Mouse (Mus musculus): ENCODE data around the gene Hdac4. TPM values are rescaled to one million over a fixed set of nuclear protein-coding genes. Genes with fewer than 3 reads are reported as not detected.
A peak's percentile ranks its signal among the peaks of the same experiment; 100 is the strongest.

The Hdac4 gene
- polyA plus RNA-seq, 2 experiments from 2014 or later = 46.3 to 62.1 TPM

DNA sequence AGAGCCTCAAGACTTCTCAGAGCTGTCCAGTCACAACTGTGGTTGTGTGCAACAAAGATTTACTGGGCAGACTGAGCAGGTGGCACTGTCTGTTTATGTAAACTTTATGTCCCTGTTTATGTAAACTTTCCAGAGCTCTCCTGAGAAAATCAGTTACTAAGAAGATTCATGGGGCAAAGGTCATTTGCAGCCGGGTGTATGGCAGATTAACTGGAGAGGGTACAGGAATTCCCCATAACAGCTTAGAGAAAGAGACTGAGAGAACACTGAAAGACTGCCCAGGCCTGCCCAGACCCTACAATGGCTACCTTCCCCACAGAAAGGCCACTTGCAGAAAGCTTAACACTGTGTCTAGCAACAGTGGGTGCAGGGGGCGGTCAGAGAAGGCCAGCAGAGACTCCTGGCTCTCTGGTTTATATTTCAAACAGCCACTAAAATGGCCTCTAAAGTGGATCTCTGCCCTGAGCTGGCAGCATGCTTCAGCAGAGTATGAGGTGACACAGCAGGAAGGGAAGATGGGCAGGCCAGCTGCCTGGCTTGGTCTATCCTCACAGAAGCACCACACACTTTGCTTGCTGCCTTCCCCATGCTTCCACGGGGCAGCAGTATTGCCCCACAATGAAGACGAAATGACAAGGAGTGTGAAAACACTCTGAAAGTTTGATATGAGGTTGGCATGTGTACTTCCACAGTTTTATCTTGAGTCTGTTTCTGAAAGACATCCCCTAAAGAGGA, 179.4 kb downstream of the Hdac4 start:
- ATAC-seq = no peak

DNA sequence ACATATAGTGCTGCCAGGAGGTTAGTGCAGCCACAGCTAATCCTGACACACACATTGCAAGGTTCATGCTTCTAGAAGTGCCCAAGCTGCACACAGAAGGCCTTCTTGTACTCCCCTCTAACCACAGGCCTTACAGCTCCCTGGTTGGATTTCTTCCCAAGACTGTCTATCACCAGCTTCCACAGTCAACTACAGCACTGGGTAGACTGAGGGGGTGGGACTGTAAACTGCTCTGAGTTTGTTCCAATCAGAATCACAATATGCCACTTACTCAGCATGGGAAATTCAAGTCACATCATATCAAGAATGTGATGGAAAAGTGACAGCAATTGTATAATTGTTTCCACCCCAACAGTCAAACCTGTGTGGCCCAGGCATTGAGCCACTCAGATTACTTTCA, 180.2 kb downstream of the Hdac4 start:
- no peak for ATAC-seq

DNA sequence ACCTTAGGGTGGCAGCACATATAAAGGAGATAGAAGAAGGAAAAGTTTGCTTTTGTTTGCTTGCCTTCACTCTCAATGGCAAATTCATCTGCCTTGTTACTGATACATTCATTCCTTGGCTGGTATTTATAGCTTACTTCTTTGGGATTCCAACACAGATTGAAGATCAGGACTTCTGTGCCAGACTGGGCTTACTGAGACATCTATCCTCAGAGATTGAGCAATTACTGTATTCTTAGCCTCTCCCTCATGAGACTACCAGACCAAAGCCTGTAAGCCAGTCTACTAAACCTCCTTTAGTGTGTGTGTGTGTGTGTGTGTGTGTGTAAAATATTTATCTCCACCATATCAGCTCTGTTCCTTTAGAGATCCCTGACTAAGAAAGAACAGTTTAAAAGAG, 181.0 kb downstream of the Hdac4 start:
- ATAC-seq = no peak

DNA sequence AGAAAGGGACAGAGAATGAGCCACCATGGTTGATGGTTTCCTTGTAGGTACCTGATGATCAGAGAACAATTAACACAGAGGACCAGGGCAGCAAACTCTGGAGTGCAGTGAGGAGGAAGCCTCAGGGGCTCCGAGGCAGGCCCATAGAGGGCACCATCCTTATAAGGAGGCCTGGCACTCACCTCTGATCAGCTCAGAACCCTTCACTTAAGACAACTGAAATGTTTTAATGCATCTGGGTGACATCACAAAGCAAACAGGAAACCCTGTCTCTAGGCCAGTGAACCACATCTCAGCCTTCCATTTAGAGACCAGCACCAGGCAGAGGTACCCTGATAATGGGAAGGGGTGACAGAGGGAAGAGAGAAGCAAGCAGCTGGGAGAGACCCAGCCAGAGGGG, 188.8 kb downstream of the Hdac4 start:
- ATAC-seq = peak; percentile 47

DNA sequence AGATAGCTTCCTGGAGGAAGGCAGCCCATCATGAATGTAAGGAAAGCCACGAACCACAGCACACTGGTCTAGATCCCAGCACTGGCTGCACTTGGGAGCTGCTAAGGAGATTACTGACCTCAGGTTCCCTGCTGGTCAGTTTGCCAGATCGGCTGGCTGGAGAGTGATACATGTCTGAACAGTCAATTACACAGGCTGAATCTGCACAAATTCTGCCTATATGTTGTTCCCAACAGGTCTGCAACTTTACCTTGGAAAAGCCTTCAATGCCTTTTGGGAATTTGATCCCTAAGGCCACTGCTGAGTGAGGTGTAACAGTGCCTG, 189.9 kb downstream of the Hdac4 start:
- no peak for ATAC-seq

DNA sequence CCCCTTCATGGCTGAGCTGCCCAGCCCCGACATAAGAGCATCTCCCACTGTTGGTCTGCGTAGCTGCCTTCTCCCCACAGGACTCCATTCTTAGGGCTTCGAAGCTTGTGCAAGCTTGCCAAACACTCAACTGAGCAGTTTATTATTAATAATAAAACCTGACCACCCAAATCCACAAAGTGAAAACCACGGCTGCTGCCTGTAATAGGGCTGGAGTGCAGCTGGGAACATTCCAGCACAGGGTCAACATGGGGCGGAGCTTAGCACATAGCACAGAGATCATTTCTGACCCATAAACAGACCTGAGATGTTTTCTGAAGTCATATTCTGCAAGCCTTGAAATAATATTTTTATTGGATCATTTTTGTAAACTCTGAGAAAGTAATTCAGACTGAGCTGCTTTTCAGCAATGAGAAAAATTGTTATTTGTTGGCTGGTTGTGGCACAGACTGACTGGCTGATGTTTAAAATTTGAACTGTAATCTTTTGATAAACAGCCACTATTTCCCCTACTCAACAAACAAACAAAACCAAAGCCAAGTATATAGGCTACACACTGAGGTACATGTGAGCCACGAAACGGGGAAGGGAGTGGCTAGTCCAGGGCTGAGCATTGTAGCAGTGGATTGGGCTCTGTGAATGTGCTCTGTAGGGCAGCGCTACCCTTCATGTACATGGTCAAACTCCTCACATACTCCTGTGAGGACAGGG, 190.4 kb downstream of the Hdac4 start:
- no peak for ATAC-seq

DNA sequence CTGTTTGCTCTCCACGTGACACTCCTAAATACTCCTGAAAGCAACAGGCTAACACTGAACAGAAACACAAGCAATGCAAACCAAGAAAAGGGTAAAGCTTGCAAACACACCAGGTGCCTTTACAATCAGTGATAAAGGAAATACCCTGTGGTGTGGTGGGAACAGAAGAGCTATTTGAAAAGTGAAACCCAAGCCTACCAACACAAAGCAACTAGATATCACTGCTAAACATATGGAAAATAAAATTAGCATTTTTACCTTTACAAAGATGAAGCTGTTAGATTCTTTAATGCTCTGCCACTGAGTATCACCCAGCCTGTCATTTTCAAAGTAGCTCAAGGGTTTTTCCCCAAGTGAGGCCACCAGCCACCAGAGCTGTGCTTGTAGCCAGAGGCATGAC, 191.4 kb downstream of the Hdac4 start:
- ATAC-seq = peak; percentile 74

DNA sequence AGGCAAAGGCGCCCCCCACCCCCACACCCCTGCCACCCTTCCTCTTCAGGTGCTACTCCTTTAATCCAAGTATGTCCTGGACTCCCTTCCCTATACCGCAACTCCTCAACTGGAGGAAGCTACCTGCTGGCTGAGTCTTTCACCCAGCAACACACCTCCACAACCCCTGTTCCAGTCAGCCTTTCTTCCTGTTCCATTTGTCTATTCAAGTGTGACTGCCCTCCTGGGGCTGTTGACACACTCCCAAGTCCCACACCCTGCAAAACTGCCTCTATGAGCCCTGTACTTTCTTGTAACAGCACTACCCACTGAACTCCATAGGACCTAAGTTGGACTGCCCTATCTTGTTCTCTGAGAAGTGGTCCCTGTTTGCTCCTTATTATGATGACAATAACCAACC, 195.3 kb downstream of the Hdac4 start:
- no peak for ATAC-seq

DNA sequence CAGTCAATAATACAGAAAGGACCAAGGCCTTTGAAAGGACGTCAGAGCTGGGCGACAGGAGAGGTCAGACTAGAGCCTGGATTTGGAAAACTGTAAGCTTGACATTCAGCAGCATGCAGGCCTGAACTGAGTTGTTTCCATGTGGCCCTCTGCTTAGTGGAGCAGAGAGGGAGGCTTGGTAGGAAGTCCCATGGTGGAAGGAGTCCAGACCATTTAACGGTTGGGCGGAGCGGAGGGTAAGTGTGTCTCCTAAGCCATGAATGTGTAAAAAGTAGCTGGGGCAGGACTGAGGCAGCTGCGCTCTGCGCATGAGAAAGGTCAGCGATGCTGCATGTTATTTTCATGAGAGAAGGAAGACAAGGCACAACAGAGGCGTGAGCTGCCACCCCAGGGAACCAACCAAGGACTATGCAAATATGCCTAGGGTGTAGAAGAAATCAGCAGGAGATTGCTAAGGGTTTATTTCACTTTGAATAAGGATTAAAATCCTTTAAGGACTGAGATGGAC, 201.8 kb downstream of the Hdac4 start:
- no peak for ATAC-seq

DNA sequence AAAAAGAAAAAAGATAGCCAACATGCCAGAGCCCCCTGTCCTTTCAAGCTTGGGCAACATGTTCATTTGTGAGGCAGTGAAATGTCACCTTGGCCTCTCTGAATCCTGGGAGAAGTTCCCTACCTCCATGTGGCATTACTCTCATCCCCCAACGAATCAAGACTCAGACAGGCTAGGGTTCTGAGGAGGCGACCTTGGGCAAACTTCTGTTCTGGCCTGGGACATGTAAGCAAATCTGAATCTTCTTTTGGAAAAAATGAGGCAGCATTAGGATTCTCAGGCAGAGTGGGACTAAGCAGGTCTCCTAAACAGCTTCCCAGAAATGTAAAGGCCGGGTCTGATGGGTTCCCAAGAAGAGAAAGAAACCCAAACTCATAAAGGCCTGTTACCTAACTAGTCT, 202.8 kb downstream of the Hdac4 start:
- no peak for ATAC-seq

DNA sequence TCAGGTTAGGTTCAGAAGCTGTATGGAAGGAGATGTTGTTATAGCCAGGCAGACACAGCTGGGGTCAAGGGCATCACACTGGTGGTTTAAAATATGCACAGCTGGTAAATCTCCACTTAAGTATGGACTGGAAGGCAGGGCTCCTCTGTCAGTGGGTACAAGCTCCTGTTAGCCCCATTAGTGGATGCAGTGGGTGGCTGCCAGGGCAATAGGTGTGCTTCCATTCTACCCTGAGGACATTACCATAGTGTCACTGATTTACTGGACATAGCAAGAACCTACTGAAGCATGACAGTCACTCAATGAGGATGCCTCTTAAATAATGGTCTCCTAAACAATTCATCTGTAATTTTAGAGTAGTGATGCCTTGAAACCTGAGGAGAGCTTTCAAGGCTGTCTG, 203.9 kb downstream of the Hdac4 start:
- ATAC-seq = no peak

DNA sequence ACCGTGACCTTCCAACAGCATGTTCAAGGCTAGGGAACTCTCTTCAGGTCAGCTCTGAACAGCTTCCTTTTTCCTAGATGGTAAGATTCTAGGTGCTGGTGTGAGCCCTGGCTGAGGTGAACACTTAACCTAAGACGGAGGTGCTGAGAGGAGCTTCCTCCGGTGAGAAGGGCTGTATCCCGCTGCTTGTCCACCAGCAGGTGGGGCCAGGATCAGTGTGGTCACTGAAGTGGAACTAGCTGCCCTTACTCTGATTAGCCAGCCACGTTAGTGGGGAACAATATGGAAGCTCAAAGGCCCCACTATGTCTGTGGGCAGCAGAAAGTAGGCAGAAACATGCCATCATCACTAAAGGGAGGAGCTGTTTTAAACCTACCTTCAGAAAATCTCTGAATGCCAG, 204.6 kb downstream of the Hdac4 start:
- no peak for ATAC-seq

DNA sequence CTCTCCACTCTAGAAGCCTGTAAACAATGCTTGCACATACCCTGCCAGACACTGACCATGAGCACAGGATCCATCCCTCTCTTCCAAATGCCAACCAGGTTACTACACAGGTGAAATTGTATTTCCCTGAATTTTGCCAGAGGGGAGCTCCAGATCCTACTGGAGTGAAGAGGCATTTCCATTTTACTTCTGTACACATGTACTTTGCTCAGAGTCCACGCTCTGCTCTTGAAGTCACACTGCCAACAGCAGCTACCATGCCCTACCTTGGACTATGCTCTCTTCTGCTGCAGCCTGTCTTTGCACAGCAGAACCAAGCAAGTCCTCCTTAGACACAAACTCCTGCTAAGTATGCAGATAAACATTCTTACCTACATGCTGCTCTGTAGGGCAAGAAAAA, 206.6 kb downstream of the Hdac4 start:
- ATAC-seq = no peak

DNA sequence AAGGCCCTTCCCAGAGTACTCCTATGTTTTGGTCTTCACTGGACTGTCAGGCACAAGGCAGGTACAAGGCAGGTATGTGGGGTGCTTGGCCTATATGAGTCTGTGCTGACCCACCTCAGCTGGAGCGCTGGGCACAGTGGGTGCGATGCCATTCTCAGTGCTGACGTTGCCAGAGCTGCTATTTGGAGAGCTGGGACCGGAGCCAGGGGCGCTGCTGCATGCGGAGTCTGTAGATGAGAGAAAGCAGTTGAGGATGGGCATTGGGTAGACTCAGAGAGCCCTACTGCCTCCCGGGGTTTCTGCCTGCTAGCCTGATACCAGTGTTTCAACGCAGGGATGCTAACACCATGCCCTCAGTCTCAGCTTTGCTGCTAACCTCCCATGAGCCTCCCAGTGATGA, 208.1 kb downstream of the Hdac4 start:
- ATAC-seq = no peak

DNA sequence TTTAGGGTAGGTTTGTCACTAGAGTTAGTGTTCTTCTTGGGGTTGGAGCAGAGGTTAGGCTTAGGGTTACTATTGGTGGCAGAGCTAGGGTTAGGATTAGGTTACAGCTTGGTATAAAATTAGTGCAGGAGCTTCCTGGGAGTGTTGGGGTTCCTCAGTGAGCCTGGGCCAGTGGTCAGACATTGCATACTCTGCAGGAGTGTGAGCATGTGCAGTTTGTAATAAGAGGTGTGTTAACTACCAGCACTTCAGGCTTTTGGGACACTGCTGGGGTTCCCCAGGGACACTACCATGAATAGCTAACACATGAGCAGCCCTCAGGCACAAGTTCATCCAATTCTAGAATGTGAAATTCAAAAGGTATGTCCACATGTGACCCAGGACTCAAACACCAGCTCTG, 209.7 kb downstream of the Hdac4 start:
- no peak for ATAC-seq

DNA sequence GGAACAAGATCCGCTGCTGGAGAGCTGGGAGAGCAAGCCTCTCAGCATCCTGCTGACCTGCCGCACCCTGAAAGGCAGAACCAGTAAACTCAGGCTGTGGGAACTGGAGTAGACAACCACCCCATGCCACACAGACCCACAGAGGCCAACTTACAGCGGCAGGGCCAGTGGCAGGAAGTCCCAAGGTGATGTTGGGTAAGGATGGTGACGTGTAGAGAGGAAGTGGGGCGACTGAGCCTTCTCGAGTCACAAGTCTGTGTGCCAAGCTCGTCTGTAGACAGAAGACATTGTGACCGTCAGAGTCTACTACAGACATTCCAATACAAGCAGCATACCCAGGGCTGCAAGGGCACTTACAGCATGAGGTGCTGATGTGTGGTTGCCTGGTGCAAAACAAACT, 211.0 kb downstream of the Hdac4 start:
- peak; percentile 84 for ATAC-seq

DNA sequence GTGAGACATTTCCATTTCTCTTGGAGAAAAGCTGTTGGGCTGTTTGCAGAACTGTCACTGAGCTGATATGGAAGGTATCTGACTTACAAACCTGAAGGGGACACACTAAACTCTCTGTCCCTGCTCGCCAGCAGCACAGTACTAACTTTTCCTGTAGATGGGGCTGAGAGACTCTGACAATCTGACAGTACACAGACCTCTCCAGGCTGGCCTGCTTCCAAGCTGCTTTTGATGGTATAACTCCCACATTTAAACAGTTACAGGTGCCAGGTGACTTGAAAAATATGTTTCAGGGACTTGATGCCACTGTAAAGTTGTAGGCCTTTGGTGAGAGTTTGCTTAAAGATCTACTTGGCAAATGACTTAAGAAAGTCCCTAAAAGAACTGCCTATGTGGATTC, 214.1 kb downstream of the Hdac4 start:
- no peak for ATAC-seq

DNA sequence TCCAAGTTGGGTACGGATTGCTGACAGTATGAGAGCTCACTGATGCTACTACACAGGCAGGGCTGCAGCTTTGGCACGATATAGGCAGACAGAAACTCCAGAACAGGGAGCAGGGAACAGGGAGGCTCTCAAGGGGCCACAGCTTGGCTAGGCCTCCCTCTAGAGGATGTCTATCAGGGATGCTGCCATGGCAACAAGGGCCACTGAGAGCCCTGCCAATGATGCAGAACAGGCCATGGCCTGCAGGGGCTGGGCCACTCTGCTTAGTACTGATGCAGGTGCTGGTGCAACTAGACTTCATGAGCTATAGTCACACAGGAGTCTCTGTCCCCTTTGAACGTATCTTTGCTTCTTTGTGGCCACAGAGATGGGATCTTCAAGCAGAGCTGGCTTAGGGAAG, 217.1 kb downstream of the Hdac4 start:
- ATAC-seq = no peak

DNA sequence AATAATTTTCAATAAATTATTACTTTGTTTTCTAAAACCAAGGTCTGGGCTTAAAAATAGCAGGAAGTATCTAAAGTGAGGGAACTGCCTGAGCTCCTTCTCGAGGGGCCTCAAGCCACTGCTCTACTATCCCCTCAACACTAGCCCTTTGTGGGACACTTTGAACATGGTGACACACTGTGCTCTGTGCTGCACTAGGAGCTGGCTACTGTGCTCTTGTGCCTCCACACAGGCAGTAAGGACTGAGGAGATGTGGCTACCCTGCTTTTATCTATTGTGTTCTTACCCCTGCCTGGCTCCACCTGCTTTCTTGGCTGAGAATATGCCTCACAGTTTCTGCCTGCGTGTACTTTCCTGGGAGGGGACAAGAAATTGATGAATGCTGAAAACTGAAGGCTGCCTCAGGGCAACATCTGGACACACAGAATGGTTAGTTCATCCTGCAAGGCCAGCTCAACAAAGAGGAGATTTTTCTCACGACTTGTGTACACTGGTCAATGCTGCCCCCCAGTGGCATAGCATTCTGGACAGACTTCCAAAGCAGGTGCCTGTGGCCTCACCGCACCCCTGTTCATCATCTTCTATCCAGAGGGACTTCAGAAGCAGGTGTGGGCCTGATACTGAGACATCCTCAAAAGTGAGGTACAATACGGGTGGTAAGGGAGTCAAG, 226.7 kb downstream of the Hdac4 start:
- no peak for ATAC-seq

DNA sequence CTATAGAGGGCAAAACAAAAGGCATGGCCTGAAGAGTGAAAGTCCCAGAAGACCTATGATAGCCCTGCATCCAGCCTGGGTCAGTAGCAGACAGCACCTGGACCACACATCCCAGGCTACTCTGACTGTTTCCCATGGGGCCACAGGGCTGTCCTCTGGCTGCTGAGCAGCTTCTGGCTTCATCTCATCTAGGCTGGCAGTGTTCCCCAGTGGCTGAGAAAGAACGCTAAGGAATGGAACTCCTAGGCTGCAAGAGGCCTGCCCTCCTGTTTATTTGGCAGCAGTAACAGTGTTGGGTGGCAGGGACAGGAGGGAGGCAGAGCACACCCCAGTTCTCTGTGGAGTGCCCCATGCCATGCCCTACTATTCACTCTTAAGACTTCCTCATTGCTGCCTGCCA, 228.5 kb downstream of the Hdac4 start:
- ATAC-seq = no peak

DNA sequence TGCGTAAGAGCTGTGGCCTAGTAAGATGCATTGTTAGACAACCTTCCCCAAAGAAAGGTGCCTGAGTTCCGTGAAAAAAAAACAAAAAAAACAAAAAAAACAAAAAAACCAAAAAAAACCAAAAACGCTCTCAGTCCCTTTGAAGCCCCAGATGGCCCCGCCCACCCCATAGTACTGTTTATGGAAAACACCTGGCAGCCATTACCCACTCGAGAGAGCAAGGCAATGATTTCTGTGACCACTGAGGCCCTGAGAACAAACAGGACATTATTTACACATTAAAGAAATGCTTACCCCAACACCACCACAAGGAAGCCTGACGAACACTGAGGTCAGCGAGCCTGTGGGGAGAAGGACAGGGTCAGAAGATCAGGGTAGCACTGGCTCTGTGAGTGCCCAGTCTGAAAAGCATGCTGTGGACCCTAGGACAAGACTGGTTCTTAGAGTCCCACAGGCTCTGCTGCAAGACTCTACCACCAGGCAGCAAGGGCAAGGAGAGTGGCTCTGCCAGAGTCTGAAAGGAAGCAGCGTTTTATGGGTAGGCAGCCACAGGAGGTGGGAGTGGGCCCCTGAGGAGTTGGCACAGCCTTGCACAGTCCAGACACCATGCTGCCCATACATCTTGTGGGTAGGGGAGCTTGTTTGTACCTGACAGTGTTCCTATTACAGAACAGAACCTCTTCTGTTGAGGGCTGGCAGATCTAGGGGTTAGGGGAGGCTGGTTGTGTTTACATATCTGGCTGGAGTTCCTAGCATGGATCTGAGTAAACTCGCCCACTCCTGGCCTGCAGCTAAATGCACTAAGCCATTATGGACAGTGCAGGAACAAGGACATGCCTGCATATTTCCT, 230.8 kb downstream of the Hdac4 start:
- no peak for ATAC-seq

DNA sequence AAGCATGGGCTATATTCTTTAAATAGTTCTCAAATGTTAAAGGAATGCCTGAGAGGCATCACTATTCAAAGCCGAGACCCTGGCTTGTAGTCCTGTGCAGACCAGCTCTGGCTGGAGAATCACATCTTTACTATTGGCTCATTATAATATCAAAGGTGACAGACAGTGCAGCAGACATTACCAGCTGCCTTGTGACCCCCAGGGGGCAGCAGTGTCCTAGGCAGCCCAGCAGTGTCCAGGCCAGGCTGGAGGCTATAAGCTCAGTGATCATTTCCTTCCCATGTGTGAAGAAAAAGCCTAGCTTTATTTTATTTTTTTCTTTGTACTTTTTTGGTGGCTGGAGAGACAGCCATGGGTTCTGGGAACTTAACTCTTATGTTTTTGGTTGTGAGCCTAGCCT, 233.2 kb downstream of the Hdac4 start:
- peak; percentile 73 for ATAC-seq

DNA sequence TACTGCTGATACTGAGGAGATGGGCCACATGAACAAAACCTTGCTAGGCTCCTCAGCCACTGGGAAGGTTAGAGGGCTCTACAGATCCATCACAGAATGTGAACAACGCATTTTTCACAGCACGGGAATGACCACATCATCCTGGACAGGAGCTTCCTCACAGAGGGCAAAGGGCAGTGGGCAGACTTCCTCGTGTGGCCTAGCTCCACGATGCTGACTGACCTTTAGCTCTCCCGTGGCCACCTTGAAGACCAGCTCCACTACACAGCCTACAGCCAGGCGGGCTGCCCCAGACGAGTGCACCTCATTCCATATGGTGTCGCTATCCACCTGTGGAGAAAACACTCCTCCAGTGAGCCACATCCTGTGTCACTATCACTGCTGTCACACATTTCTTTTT, 234.3 kb downstream of the Hdac4 start:
- no peak for ATAC-seq

Measured in activated CD4-positive, CD25-positive, alpha-beta regulatory T cell, adult 4 months (primary cell).